Mouse (Mus musculus): Measurements from ENCODE around the gene Sh3gl3.

DNA sequence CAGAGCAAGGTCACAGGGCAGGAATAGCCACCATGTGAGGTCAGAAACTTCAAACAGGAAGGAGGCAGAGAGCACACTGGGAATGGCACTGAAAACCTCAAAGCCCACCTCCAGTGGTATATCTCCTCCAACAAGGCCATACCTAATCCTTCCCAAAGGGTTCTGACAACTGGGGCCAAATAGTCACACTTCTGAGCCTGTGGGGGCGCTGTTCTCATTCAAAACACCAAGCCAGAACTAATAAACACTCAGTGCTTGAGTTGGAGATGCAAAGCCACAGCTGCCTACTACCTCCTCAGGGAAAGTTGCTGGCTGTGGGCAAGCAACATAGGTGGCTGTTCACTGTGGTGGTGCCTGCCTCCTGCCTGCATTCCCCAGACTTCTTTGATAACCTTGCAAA is 96.3 kb downstream of the Sh3gl3 start:
- no peak for TF ChIP-seq POLR2A (IDR thresholded peaks at IDR 0.05; ENCODE audit: borderline replicate concordance, low read depth, low read length)
- TF ChIP-seq CTCF (IDR thresholded peaks at IDR 0.05; ENCODE audit: low read depth, low read length), result no peak
